Mouse (Mus musculus) heart, embryonic 11.5 days (tissue): Measurements from ENCODE around the gene Tspan31. TPM values are rescaled to one million over a fixed set of nuclear protein-coding genes. Genes with fewer than 3 reads are reported as not detected.

Experiments used
- ATAC-seq: fragments of 200-750 bp; cut with Nextera tagmentation; replicated peaks from 2 replicates; pipeline ENCODE4 v1.8.0; 2017; ENCODE audit warnings: moderate library complexity; ENCODE audit not compliant: insufficient number of reproducible peaks, low FRiP score, low TSS enrichment
- H3K27ac ChIP-seq: fragments of 300-500 bp; sonication (generic); 2 replicates; pipeline ENCODE4 v1.5.1; 2014; ENCODE audit warnings: mild to moderate bottlenecking, low read depth, low read length
- H3K27me3 ChIP-seq: fragments of 300-500 bp; sonication (generic); 2 replicates; pipeline ENCODE4 v1.6.1; 2014; ENCODE audit warnings: mild to moderate bottlenecking, low read length, mixed read lengths; ENCODE audit not compliant: control insufficient read depth, insufficient read depth
- H3K36me3 ChIP-seq: fragments of 300-500 bp; sonication (generic); 2 replicates; pipeline ENCODE4 v1.6.1; 2014; ENCODE audit warnings: mild to moderate bottlenecking, low read length, moderate library complexity, mixed read lengths; ENCODE audit not compliant: control insufficient read depth, insufficient read depth
- H3K4me1 ChIP-seq: fragments of 300-500 bp; sonication (generic); 2 replicates; pipeline ENCODE4 v1.6.1; 2014; ENCODE audit warnings: low read length; ENCODE audit not compliant: control insufficient read depth, insufficient read depth
- H3K4me2 ChIP-seq: fragments of 300-500 bp; sonication (generic); 2 replicates; pipeline ENCODE4 v1.6.1; 2014; ENCODE audit warnings: mild to moderate bottlenecking, moderate library complexity
- H3K4me3 ChIP-seq: fragments of 300-500 bp; sonication (generic); 2 replicates; pipeline ENCODE4 v1.5.1; 2014; ENCODE audit warnings: low read depth, low read length
- H3K9ac ChIP-seq: fragments of 300-500 bp; sonication (generic); 2 replicates; pipeline ENCODE4 v1.6.1; 2014; ENCODE audit warnings: mild to moderate bottlenecking, low read depth, low read length, moderate library complexity
- H3K9me3 ChIP-seq: fragments of 300-500 bp; sonication (generic); replicated peaks from 2 replicates; pipeline ENCODE4 v1.6.1; 2016; ENCODE audit warnings: low read length; ENCODE audit not compliant: control insufficient read depth
- WGBS: fragments of 180-500 bp; shearing (Covaris S2); extraction: QIAGEN DNeasy Blood & Tissue Kit; methylation state at CpG from one replicate; pipeline ENCODE4 v1.1.7; 2014; ENCODE audit not compliant: insufficient replicate concordance; 5-methylcytosine and 5-hydroxymethylcytosine counted together
- polyA plus RNA-seq: library from polyadenylated mRNA; unstranded; fragments of >200 nt; fragmentation: Nextera tagmentation; extraction: Ambion mirVana; gene quantifications from 2 replicates; pipeline ENCODE4 v1.2.1, GENCODE M21; 2014

Tspan31 gene
- polyA plus RNA-seq, 1 experiment from 2014 or later: 115 TPM

DNA sequence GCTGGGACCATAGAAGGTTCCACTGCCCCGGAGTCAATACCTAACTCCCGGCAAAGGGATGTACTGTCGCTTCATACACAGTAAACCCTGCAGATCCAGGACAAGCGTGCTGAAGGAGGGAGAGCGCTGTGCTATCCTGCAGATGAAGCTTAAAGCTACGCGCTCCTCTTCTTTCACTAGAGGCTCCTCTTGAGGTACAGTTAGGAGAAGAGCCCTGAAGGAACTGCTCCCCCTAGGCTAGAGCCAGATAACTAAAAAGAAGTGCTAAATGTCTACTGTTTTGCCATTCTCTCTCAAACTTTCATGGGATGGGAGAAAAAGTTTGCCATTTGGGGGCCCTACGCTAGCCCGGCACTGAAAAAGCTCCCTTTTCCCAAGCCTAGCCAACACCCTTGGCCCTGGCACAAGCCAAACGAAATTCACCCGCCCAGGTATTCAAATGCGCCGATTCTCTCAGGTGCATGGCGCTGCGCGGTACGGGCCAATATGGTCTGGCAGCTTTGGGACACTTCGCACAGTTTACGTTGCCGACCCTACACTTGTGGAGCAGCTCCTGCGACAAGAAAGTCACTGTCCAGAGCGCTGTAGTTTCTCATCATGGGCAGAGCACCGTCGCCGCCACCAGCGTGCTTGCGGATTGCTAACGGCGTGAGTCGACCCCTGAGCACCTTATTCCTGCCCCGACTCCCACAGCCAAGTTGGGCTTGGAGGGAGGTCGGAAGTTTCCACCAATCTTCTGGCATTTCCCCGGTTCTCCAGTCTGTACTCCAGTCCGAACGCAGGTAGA is 21.3 kb downstream of the Tspan31 start:
- WGBS: 4% methylated on average over 35 of the region's 35 CpGs
- Histone ChIP-seq H3K9me3 (no peaks in the 10 kb centered on the region), H3K27me3 (peaks cover 58% of the 10 kb centered on the region), H3K4me2 (peak overlapping the region; percentile 34), H3K9ac (0 out of 2 replicates have a peak overlapping the region, but pooled peaks have one; percentile 22), H3K4me3 (peak overlapping the region; percentile 25), H3K27ac (no peak overlapping the region), H3K4me1 (peaks cover 18% of the 10 kb centered on the region), H3K36me3 (peaks cover 3% of the 10 kb centered on the region; the same call in 1 of the 2 replicates)
- no peak for ATAC-seq

DNA sequence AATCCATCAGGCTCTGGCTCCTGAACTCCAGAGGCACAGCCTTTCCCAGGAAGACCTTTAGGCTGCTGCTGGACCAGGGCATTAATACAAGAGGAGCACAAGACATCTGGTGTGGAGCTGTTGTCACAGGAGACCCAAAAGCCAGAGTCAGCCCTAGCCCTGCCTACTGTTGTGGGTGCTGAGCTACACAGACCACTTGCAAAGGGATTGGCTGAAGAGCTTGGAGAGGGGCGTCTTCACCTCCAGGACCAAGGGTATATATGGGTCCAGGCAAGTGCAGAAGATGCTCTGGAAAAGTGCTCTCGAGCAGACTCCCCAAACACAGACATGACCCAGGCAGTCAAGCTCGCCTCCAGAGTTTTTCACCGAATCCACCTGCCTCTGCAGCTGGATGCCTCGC is 22.1 kb downstream of the Tspan31 start, which contains the start of gene Cyp27b1:
TSS of gene Cyp27b1 (plus strand) at position 297 of the 400 bp plus-strand sequence.
- Histone ChIP-seq H3K4me3 (peak within 1 kb of the TSS; percentile 25), H3K27ac (no peak within 1 kb of the TSS), H3K9ac (0 out of 2 replicates have a peak within 1 kb of the TSS, but pooled peaks have one; percentile 22), H3K9me3 (no peaks in the 10 kb centered on the region), H3K27me3 (peaks cover 57% of the 10 kb centered on the region), H3K4me1 (peaks cover 18% of the 10 kb centered on the region), H3K4me2 (peak within 1 kb of the TSS; percentile 34), H3K36me3 (peaks cover 3% of the 10 kb centered on the region; the same call in 1 of the 2 replicates)
- ATAC-seq: no peak
- 34% methylated on average over 5 of the region's 5 CpGs for WGBS

DNA sequence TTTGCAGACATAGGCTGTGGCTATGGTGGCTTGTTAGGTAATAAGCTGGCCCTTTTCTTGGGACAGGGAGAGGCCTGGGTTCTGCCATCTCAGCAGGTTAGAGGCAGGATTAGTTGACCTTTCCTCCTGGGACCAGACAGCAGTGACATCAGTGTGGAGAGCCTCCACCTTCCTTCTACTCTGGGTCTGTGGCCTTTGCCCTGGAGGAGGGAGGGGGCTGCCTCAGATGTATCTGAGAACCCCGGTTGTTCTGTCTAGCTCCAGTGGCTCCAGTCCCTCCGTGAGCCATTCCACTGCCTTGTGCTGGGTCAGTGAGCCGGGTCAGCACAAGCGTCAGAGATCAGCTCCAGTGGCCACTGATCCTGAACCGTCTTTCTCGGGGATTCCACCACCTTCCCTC is 26.9 kb downstream of the Tspan31 start:
- 86% methylated on average over 6 of the region's 6 CpGs for WGBS
- Histone ChIP-seq H3K27me3 (peaks cover 20% of the 10 kb centered on the region), H3K4me1 (no peaks in the 10 kb centered on the region; the same call in 1 of the 2 replicates), H3K4me3 (no peak overlapping the region), H3K9me3 (no peaks in the 10 kb centered on the region), H3K9ac (no peak overlapping the region), H3K36me3 (peaks cover 3% of the 10 kb centered on the region; the same call in 1 of the 2 replicates), H3K4me2 (no peak overlapping the region), H3K27ac (no peak overlapping the region)
- no peak for ATAC-seq

DNA sequence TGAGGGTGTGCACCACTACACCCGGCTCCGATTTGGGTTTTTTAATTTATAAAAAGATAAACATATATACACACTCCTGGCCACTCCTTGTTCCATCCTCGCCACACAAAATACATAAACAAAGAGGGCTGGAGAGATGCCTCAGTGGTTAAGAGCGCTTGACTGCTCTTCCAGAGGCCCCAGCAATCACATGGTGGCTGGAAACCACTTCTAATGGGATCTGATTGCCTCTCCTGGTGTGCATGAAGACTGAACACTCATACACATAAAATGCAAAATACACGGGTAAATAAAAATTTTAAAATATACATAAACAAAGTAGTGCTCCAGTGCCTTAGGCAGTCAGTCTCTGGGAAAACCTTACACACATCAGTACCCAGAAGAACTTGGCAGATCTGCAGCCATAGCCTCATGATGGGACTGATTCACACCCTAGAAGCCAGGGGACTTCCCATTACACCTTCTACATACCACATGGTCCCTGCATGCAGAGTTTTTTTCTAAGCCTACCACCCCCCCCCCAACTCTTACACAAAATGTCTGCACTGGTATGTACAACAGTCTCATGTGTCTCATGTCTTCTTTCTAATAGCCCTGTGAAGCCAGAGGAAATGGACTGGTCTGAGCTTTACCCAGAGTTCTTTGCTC is 27.5 kb downstream of the Tspan31 start:
- ATAC-seq: no peak
- Histone ChIP-seq H3K4me2 (peak overlapping the region; percentile 98), H3K4me1 (no peaks in the 10 kb centered on the region; the same call in 1 of the 2 replicates), H3K27ac (no peak overlapping the region), H3K27me3 (peaks cover 14% of the 10 kb centered on the region), H3K9ac (peak overlapping the region; percentile 80), H3K36me3 (peaks cover 3% of the 10 kb centered on the region; the same call in 1 of the 2 replicates), H3K4me3 (peak overlapping the region; percentile 84), H3K9me3 (no peaks in the 10 kb centered on the region)
- WGBS: 16% methylated on average over 5 of the region's 5 CpGs

DNA sequence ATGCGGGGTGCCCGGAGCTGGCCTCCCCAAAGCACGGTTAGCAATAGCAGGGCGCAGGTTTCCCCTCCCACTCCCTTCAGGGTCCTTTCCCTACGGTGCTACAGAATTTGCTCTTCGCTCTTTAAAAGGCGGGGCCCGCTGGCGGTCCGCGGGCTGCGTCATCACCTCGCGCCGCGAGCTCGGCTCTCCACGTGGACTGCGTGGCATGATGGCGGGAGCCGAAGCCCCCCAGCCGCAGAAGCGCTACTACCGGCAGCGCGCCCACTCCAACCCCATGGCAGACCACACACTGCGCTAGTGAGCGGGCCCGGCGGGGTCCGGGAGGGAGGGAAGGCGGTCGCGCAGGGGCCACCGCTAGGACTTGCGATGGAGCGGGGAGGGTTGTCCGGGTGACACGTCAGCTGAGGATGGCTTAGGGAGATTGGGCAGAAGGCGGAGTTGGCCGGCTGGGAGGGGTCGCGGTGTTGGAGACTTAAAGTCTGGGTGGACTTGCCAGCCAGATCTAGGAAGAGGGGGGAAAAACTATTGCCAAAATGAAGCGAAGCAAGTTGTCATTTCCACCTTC is 28.2 kb downstream of the Tspan31 start:
- H3K4me2 ChIP-seq: peak overlapping the region; percentile 98
- H3K9ac ChIP-seq: peak overlapping the region; percentile 80
- peak overlapping the region; percentile 84 for H3K4me3 ChIP-seq
- WGBS: under 1% methylated on average over 44 of the region's 44 CpGs
- peaks cover 3% of the 10 kb centered on the region; the same call in 1 of the 2 replicates for H3K36me3 ChIP-seq
- H3K9me3 ChIP-seq: no peaks in the 10 kb centered on the region
- H3K4me1 ChIP-seq: no peaks in the 10 kb centered on the region; the same call in 1 of the 2 replicates
- ATAC-seq: peak; percentile 85
- H3K27ac ChIP-seq: peak overlapping the region; percentile 66; the same call in 1 of the 2 replicates
- H3K27me3 ChIP-seq: peaks cover 12% of the 10 kb centered on the region

DNA sequence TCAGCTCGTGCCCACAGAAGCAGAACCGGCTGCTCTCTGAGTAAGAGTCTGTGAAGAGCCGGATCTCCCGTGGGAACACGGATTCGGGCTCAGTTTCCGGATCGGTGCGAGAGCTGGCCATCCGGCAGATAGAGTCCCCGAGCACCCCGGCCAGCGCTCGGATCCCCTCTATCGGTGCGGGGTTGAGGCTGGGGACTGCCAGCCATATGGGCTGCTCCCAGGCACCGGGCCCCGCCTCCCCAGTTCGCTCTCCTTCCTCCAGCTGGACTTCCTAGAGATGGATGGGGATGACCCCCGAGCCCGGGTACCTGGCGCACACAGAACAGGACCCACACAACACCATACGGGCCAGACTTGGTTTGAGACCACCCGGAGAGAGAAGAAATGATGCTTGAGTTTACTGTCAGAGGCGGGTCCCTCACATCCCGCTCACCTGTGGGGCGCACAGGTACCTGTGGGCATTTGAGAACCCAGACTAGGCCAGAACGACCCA is 28.7 kb downstream of the Tspan31 start, which contains the start of the genes Mettl1 and Eef1akmt3:
TSS of gene Mettl1 (plus strand) at position 141 of the 493 bp plus-strand sequence.
TSS of gene Eef1akmt3 (minus strand) at position 240 of the 493 bp plus-strand sequence.
- under 1% methylated on average over 28 of the region's 28 CpGs for WGBS
- H3K4me2 ChIP-seq: peak within 1 kb of the TSS; percentile 98
- peaks cover 3% of the 10 kb centered on the region; the same call in 1 of the 2 replicates for H3K36me3 ChIP-seq
- peaks cover 8% of the 10 kb centered on the region for H3K27me3 ChIP-seq
- H3K4me3 ChIP-seq: peak within 1 kb of the TSS; percentile 84
- ATAC-seq: peak; percentile 59
- H3K9ac ChIP-seq: peak within 1 kb of the TSS; percentile 80
- no peaks in the 10 kb centered on the region; the same call in 1 of the 2 replicates for H3K4me1 ChIP-seq
- peak within 1 kb of the TSS; percentile 66; the same call in 1 of the 2 replicates for H3K27ac ChIP-seq
- no peaks in the 10 kb centered on the region for H3K9me3 ChIP-seq

DNA sequence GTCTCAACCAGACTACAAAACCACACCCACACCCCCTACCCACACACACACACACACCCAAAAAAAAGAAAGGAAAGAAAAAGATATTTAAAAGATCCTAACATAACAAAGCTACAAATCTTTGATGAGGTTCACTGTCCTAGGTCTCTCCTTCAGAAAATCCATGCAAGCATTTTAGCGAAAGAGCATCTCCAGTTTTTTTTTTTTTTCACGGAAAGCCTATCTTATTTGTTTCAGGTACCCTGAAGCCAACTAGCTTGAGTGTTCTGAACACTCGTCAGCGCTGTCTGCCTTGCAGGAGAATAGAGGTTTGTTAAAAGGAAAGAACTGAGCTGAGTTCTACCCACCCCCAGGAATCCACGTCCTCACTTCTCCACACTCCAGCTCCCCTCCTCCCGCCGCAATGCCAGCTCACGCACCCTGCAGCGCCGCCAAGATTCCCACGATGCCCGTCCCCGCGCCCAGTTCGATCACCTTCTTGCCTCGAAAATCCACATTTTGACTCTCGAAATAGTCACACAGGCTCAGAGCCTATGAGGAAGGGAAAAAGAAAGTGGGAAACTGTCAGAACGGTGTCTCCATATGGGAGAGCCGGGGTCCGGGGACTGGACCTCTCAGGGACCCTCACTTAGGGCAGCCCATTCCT is 29.4 kb downstream of the Tspan31 start:
- peaks cover 3% of the 10 kb centered on the region; the same call in 1 of the 2 replicates for H3K36me3 ChIP-seq
- H3K4me1 ChIP-seq: no peaks in the 10 kb centered on the region; the same call in 1 of the 2 replicates
- peak overlapping the region; percentile 84 for H3K4me3 ChIP-seq
- ATAC-seq: no peak
- H3K27ac ChIP-seq: no peak overlapping the region
- no peaks in the 10 kb centered on the region for H3K9me3 ChIP-seq
- peak overlapping the region; percentile 98 for H3K4me2 ChIP-seq
- 2% methylated on average over 20 of the region's 20 CpGs for WGBS
- peak overlapping the region; percentile 80 for H3K9ac ChIP-seq
- peaks cover 8% of the 10 kb centered on the region for H3K27me3 ChIP-seq
